8 mouse cellular contexts compared by ENCODE assay signal in the genomic region with DNA sequence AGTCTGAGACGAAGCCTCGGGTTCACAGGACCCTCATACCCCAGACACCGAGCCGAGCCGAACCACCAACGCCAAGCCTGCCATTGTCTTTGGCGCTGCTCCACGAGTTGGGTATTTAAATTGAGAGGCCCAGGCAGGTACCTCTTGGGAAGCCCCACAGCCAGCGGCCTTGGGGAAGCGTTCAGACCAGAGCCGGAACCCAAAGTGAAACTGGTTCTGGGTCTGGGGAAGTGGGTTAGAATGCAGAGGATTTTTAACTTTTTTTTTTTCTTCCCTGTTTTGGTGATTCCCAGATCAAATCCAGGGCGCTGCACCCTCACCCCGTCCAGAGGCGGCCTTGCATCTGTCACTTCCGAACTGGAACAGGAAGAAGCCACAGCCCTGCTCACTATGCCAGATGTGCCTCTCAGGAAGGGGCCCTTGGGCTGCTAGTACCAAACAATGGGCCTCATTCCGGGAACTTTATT. TPM values are rescaled to one million over a fixed set of nuclear protein-coding genes. Genes with fewer than 3 reads are reported as not detected.
DNase-seq lines count a peak whose midpoint lies in the region; ATAC-seq and TF ChIP-seq lines count a peak whose summit lies in the region.

No protein-coding gene starts in this region.

- no peak overlapping the region for H3K4me2 ChIP-seq in hindbrain, embryonic 12.5 days (replicated peaks)

- H3K27me3 ChIP-seq in E14TG2a.4 (ENCODE audit: insufficient read depth, low read length) = peaks cover 7% of the 10 kb centered on the region
- H3K27me3 ChIP-seq in hindbrain, embryonic 12.5 days = peaks cover 3% of the 10 kb centered on the region; the same call in 1 of the 2 replicates

- 62% methylated on average over 16 of the region's 16 CpGs for WGBS in hindbrain, embryonic 12.5 days

- ATAC-seq in megakaryocyte, adult 5-6 weeks (ENCODE audit: poor library complexity, severe bottlenecking) = peak; percentile 56
- ATAC-seq in hindbrain, embryonic 12.5 days (ENCODE audit: low FRiP score) = no peak

- no peaks in the 10 kb centered on the region for H3K9me3 ChIP-seq in E14TG2a.4 (ENCODE audit: low read length)
- no peaks in the 10 kb centered on the region for H3K9me3 ChIP-seq in hindbrain, embryonic 12.5 days (replicated peaks)

- H3K9ac ChIP-seq in hindbrain, embryonic 12.5 days = no peak overlapping the region

- H3K27ac ChIP-seq in hindbrain, embryonic 12.5 days = no peak overlapping the region

- peak; percentile 83 for DNase-seq in A20 (ENCODE audit: low read depth, low spot score)
- DNase-seq in heart, postnatal 10 days = peak; percentile 44 to 50
- no peak for DNase-seq in frontal cortex, postnatal 36 days (ENCODE audit: low spot score in 2 of 2)
- DNase-seq in cerebellum, postnatal 25 days = no peak
- no peak for DNase-seq in right cerebral cortex, postnatal 36 days (ENCODE audit: low spot score in 2 of 2)

- intact Hi-C loops in heart, postnatal 10 days (cut with DNase I) = no loop called here

- H3K36me3 ChIP-seq in E14TG2a.4 (ENCODE audit: insufficient read depth, low read length) = no peaks in the 10 kb centered on the region
- H3K36me3 ChIP-seq in hindbrain, embryonic 12.5 days = no peaks in the 10 kb centered on the region

- peak overlapping the region; percentile 71 for H3K4me3 ChIP-seq in E14TG2a.4 (replicated peaks; ENCODE audit: low read length)
- no peak overlapping the region for H3K4me3 ChIP-seq in hindbrain, embryonic 12.5 days

- TF ChIP-seq CTCF in E14TG2a.4 (conservative IDR thresholded peaks at IDR 0.05; ENCODE audit: low read length) = no peak

- peaks cover 46% of the 10 kb centered on the region for H3K4me1 ChIP-seq in E14TG2a.4 (replicated peaks; ENCODE audit: low read depth, low read length)
- H3K4me1 ChIP-seq in hindbrain, embryonic 12.5 days = no peaks in the 10 kb centered on the region

RNA-seq across cellular contexts. Expression of gene Themis2, which starts 6.0 kb away (rescaled TPM):
- total RNA-seq in heart, postnatal 10 days (2021) = 1 to 10 TPM; 2.6 to 3.3 TPM
- total RNA-seq in megakaryocyte, adult 5-6 weeks (2015) = 129 and 136 TPM in 2 replicates
- 84.4 and 95.0 TPM in 2 replicates for total RNA-seq in megakaryocyte, adult 5-6 weeks (2017)
- 0.63 and 1.0 TPM in 2 replicates for polyA plus RNA-seq in hindbrain, embryonic 12.5 days (2016; fragmentation: Nextera tagmentation; extraction: Ambion mirVana)

RNA-seq across cellular contexts. Expression of gene Rpa2, which starts 34.1 kb away (rescaled TPM):
- 10 to 100 TPM; 17.3 to 20.4 TPM for total RNA-seq in heart, postnatal 10 days (2021)
- 28.0 and 28.7 TPM in 2 replicates for total RNA-seq in megakaryocyte, adult 5-6 weeks (2015)
- total RNA-seq in megakaryocyte, adult 5-6 weeks (2017) = 22.3 and 27.9 TPM in 2 replicates
- polyA plus RNA-seq in hindbrain, embryonic 12.5 days (2016; fragmentation: Nextera tagmentation; extraction: Ambion mirVana) = 74.5 and 83.1 TPM in 2 replicates

RNA-seq across cellular contexts. Expression of gene Ppp1r8, which starts 40.8 kb away (rescaled TPM):
- 10 to 100 TPM; 24.1 to 28.0 TPM for total RNA-seq in heart, postnatal 10 days (2021)
- total RNA-seq in megakaryocyte, adult 5-6 weeks (2015) = 25.7 and 29.6 TPM in 2 replicates
- total RNA-seq in megakaryocyte, adult 5-6 weeks (2017) = 46.1 and 50.1 TPM in 2 replicates
- polyA plus RNA-seq in hindbrain, embryonic 12.5 days (2016; fragmentation: Nextera tagmentation; extraction: Ambion mirVana) = 51.6 and 52.0 TPM in 2 replicates

RNA-seq across cellular contexts. Expression of gene Smpdl3b, which starts 45.2 kb away (rescaled TPM):
- 1 to 10 TPM; 1.2 TPM for total RNA-seq in heart, postnatal 10 days (2021)
- total RNA-seq in megakaryocyte, adult 5-6 weeks (2015) = 3.0 and 4.5 TPM in 2 replicates
- 3.9 and 4.3 TPM in 2 replicates for total RNA-seq in megakaryocyte, adult 5-6 weeks (2017)
- polyA plus RNA-seq in hindbrain, embryonic 12.5 days (2016; fragmentation: Nextera tagmentation; extraction: Ambion mirVana) = 1.3 and 1.7 TPM in 2 replicates

Comparison
In these comparisons a context has a peak if more than half of its experiments do, and no peak if none do; other contexts are left out.
1. DNase-seq: peak in A20 (single experiment) and heart, postnatal 10 days (2 of 2); none in frontal cortex, postnatal 36 days (0 of 2), cerebellum, postnatal 25 days (0 of 2) and right cerebral cortex, postnatal 36 days (0 of 2).
2. RNA of gene Themis2, which starts 6.0 kb away (total RNA-seq): 84.4 to 136 TPM in megakaryocyte, adult 5-6 weeks; 2.6 to 3.3 TPM in heart, postnatal 10 days; every median in the first group is over 10 times any median in the second.